Mouse (Mus musculus): Measurements from ENCODE around the gene Gm4981.
"Not testable (repeated sequence)": the region's sequence is repeated elsewhere in the genome, so short reads cannot be mapped to it uniquely, and the experiment has no call there.

- TF ChIP-seq CTCF (IDR thresholded peaks at IDR 0.05; ENCODE audit: borderline replicate concordance, control insufficient read depth, extremely low read depth, insufficient read depth, low read length, poor library complexity) = 0 out of 2 replicates have a peak, but pooled peaks have one; percentile 32
- TF ChIP-seq POLR2A (IDR thresholded peaks at IDR 0.05; ENCODE audit: control insufficient read depth, extremely low read depth, insufficient read depth, low read length, poor library complexity) = not testable (repeated sequence)
Observed at GRCm38 (mm10) chr10:58231779-58232640, 4.5 kb downstream of the Gm4981 start.
